Mouse (Mus musculus): ENCODE results near the gene Hsd3b1. TPM values are rescaled to one million over a fixed set of nuclear protein-coding genes. Genes with fewer than 3 reads are reported as not detected.
"Not testable (repeated sequence)": the region's sequence is repeated elsewhere in the genome, so short reads cannot be mapped to it uniquely, and the experiment has no call there.

Hsd3b1 gene
- total RNA-seq, 2 experiments from 2014 or later, result not detected

DNA sequence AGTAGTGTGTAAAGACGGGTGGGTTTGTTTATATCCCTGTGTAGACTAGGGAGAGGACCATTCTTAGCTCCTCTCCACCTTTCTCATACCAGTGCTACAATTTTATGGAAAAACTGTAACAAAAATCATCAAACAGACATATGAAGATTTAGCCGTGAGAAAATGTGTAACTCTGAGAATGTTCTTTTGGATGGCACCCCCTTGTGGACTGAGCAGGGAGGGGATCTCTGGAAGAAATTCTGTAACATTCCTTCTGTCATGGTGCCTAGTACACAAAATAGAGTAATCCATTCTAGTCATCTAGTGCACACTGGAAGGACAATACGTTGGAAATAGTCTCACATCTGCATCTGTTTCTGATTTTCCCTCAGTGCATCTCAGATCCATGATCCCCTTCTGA lies 54.6 kb downstream of the Hsd3b1 start:
- DNase-seq (ENCODE audit: low spot score in 2 of 2), result peak in 1 of 2 experiments; percentile 5
- intact Hi-C loops (cut with DNase I), result not testable (repeated sequence)

Other genes with a start within 250 kb of the Hsd3b1 start
- not detected for gene Hsd3b5, start 229.5 kb downstream of the Hsd3b1 start, total RNA-seq (2021)
- not detected for gene Hsd3b2, start 135.3 kb downstream of the Hsd3b1 start, total RNA-seq (2021)
- not detected for gene Hsd3b3, start 96.7 kb downstream of the Hsd3b1 start, total RNA-seq (2021)
- not detected for gene Hsd3b6, start 45.4 kb downstream of the Hsd3b1 start, total RNA-seq (2021)
- not detected for gene Hao2, start 33.4 kb upstream of the Hsd3b1 start, total RNA-seq (2021)

Measured in left cerebral cortex, postnatal 14 days (tissue).